Mouse (Mus musculus) cortical plate, adult 2 months (tissue): ENCODE measurements around the gene Mphosph9.

Source experiments
- CTCF ChIP-seq: fragments of 200-500 bp; IDR thresholded peaks from 2 replicates; pipeline ENCODE4 v1.5.1; 2011; ENCODE audit warnings: mild to moderate bottlenecking, control low read depth, low read length; ENCODE audit not compliant: insufficient read depth; ENCODE audit errors: extremely low read depth
- POLR2A ChIP-seq: fragments of 200-500 bp; IDR thresholded peaks from 2 replicates; pipeline ENCODE4 v1.6.1; 2011; ENCODE audit warnings: mild to moderate bottlenecking, low read length, control low read depth; ENCODE audit not compliant: insufficient read depth; ENCODE audit errors: extremely low read depth

DNA sequence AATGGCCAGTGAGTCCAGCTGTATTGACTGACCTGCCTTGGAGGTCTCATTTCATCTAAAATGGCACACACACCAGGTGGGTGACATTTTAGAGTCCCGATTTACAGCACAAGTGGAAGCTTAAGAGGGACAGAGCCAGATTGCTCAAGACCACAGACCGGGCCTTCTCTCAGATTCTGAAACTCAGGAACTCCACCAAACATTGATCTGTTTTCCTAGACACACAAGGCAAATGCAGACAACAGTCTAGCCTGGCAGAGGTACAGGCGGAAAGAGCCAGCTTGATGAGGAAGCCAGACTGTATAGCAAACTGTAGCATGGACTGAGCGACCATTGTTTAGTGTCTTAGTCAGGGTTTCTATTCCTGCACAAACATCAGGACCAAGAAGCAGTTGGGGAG lies 124.5 kb downstream of the Mphosph9 start:
- no peak for TF ChIP-seq CTCF
- no peak for TF ChIP-seq POLR2A
